Mouse (Mus musculus): ENCODE results near the gene Itgb7. TPM values are rescaled to one million over a fixed set of nuclear protein-coding genes. Genes with fewer than 3 reads are reported as not detected.

The Itgb7 gene
- polyA plus RNA-seq, 1 experiment from 2014 or later, result 3.3 TPM

- peak within 1 kb of the TSS; percentile 100 for H3K27ac ChIP-seq
- H3K9me3 ChIP-seq, result no peaks in the 10 kb centered on the region
- H3K9ac ChIP-seq, result peak within 1 kb of the TSS; percentile 97
- ATAC-seq (ENCODE audit: insufficient number of reproducible peaks, insufficient read depth, low FRiP score, low TSS enrichment, low read depth), result no peak
- H3K36me3 ChIP-seq, result peaks cover 50% of the 10 kb centered on the region
- no peaks in the 10 kb centered on the region for H3K27me3 ChIP-seq
- H3K4me1 ChIP-seq, result peaks cover 39% of the 10 kb centered on the region
- peak within 1 kb of the TSS; percentile 80 for H3K4me2 ChIP-seq
- peak within 1 kb of the TSS; percentile 78 for H3K4me3 ChIP-seq
- 38% methylated on average over 19 of the region's 19 CpGs for WGBS
Measured at GRCm38 (mm10) chr15:102204674-102205505, 26.9 kb downstream of the Itgb7 start, which contains the start of gene Csad. Gene Csad (minus strand): TSS chr15:102204724.

DNA sequence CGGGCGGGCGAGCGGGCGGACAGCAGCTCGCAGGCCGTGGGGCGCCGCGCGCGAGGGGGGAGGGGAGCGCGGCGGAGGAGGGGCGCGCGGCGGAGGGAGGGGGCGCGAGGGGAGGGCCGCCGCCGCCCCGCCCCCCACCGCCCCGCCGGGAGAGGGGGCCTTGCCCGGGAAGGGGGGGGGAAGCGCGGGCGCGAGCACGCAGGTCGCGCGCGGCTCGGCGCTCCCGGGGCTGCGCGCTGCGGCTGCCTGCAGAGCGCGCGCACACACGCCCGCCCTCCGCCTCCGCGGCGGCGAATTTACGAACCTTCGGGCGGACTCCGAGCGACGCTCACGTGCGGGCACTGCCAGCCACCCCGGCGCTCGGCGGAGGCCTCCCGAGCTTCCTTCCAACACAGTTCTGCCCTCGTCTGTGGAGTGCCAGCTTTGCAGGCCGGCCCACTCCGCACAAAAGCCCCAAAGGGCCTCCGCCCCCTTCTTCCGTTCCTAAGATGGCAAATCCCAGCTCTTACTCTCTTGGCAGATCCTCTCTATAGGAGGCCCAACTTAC lies 27.8 kb downstream of the Itgb7 start:
- peaks cover 39% of the 10 kb centered on the region for H3K4me1 ChIP-seq
- ATAC-seq (ENCODE audit: insufficient number of reproducible peaks, insufficient read depth, low FRiP score, low TSS enrichment, low read depth), result peak; percentile 53
- no peaks in the 10 kb centered on the region for H3K27me3 ChIP-seq
- WGBS, result under 1% methylated on average over 20 of the region's 72 CpGs
- H3K9me3 ChIP-seq, result no peaks in the 10 kb centered on the region
- H3K27ac ChIP-seq, result peak overlapping the region; percentile 100
- peak overlapping the region; percentile 97 for H3K9ac ChIP-seq
- peaks cover 48% of the 10 kb centered on the region for H3K36me3 ChIP-seq
- peak overlapping the region; percentile 78 for H3K4me3 ChIP-seq
- H3K4me2 ChIP-seq, result peak overlapping the region; percentile 80

- H3K4me3 ChIP-seq, result peak within 1 kb of the TSS; percentile 78
- H3K4me2 ChIP-seq, result peak within 1 kb of the TSS; percentile 80
- H3K27ac ChIP-seq, result peak within 1 kb of the TSS; percentile 100
- H3K4me1 ChIP-seq, result peaks cover 39% of the 10 kb centered on the region
- ATAC-seq (ENCODE audit: insufficient number of reproducible peaks, insufficient read depth, low FRiP score, low TSS enrichment, low read depth), result peak; percentile 93
- no peaks in the 10 kb centered on the region for H3K27me3 ChIP-seq
- peak within 1 kb of the TSS; percentile 97 for H3K9ac ChIP-seq
- H3K36me3 ChIP-seq, result peaks cover 43% of the 10 kb centered on the region
- WGBS, result under 1% methylated on average over 57 of the region's 68 CpGs
- no peaks in the 10 kb centered on the region for H3K9me3 ChIP-seq
Measured at GRCm38 (mm10) chr15:102202971-102203834, 28.5 kb downstream of the Itgb7 start, which contains the start of gene Zfp740. Gene Zfp740 (plus strand): TSS chr15:102203249.

DNA sequence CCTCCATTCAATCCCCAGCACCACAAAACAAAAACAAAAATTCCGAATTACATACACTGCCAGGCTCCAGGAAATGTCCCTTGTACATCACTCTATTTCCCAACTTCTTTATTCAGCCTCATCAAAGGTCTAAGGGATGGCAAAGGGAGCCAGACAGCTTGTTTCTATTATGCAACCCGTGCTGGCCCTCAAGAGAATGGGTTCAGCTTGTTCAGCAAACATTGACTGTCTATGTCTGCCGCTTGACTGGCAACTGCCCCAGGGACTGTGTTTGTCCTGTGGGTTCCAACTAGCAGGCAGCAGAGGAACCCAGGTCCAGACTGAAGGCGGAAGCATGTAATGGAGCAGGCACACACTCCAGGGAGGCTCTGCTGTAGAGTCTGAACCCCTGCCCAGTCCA lies 32.9 kb downstream of the Itgb7 start:
- H3K9me3 ChIP-seq, result no peaks in the 10 kb centered on the region
- no peak overlapping the region for H3K27ac ChIP-seq
- H3K4me3 ChIP-seq, result no peak overlapping the region
- H3K4me1 ChIP-seq, result peaks cover 10% of the 10 kb centered on the region
- H3K4me2 ChIP-seq, result no peak overlapping the region
- ATAC-seq (ENCODE audit: insufficient number of reproducible peaks, insufficient read depth, low FRiP score, low TSS enrichment, low read depth), result no peak
- 70% methylated on average over 4 of the region's 4 CpGs for WGBS
- no peaks in the 10 kb centered on the region for H3K27me3 ChIP-seq
- peaks cover 26% of the 10 kb centered on the region for H3K36me3 ChIP-seq
- H3K9ac ChIP-seq, result no peak overlapping the region

DNA sequence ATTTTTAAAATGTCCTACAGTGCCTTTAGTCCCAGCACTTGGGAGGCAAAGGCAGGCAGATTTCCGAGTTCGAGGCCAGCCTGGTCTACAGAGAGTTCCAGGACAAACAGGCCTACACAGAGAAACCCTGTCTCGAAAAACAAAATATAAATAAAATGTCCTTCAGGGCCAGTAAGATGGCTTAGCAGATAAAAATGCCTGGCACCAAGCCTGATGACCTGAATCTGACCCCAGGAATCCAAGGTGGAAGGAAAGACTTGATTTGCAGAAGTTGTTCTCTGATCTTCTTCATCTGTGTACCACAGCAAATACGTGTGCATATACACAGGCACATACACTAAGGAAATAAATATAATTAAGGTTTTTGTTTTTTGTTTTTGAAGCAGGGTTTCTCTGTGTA lies 36.4 kb downstream of the Itgb7 start:
- Histone ChIP-seq H3K36me3 (peaks cover 24% of the 10 kb centered on the region), H3K4me1 (peaks cover 11% of the 10 kb centered on the region), H3K9me3 (no peaks in the 10 kb centered on the region), H3K27ac (no peak overlapping the region), H3K4me2 (no peak overlapping the region), H3K4me3 (no peak overlapping the region), H3K9ac (no peak overlapping the region), H3K27me3 (no peaks in the 10 kb centered on the region)
- WGBS, result 77% methylated on average over 4 of the region's 4 CpGs
- no peak for ATAC-seq (ENCODE audit: insufficient number of reproducible peaks, insufficient read depth, low FRiP score, low TSS enrichment, low read depth)

DNA sequence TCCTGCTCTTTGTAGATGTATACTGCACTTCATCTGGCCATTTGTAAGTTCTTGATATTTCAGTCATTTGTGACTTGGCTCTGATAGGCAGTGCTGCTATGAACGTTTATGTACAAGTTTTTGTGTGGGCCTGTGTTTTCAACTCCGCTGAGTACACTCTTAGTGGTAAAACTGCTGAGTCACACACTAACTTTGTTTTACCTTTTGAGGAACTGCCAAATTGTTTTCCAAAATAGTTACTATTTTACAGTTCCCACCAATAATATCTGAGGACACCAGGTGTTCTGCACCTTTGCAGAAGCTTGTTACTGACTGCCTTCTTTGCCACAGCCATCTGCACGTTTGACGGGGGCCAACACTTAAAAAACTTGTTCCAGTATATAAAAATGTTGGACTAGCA lies 37.3 kb downstream of the Itgb7 start:
- no peak overlapping the region for H3K27ac ChIP-seq
- H3K4me1 ChIP-seq, result peaks cover 11% of the 10 kb centered on the region
- H3K4me2 ChIP-seq, result no peak overlapping the region
- no peaks in the 10 kb centered on the region for H3K27me3 ChIP-seq
- H3K36me3 ChIP-seq, result peaks cover 24% of the 10 kb centered on the region
- ATAC-seq (ENCODE audit: insufficient number of reproducible peaks, insufficient read depth, low FRiP score, low TSS enrichment, low read depth), result no peak
- H3K9ac ChIP-seq, result no peak overlapping the region
- 85% methylated on average over 4 of the region's 4 CpGs for WGBS
- no peak overlapping the region for H3K4me3 ChIP-seq
- no peaks in the 10 kb centered on the region for H3K9me3 ChIP-seq

DNA sequence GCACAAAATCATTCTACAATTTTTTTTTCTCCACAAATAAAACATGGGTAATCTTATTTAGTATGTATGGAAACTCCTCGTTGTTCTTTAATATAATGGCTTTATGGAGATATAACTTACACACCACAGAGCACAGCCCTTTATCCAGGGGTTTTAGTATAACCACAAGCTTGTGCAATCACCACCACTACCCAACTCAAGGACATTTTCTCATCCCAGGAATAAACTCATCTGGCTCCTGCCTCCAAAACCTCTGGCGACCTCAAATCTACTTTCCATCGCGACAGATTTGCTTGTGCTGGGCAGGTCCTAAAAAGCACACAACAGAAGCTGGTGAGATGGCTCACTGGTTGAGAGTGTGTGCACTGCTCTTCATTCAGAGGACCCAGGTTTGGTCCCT lies 38.1 kb downstream of the Itgb7 start:
- H3K9me3 ChIP-seq, result no peaks in the 10 kb centered on the region
- 72% methylated on average over 4 of the region's 4 CpGs for WGBS
- no peak overlapping the region for H3K9ac ChIP-seq
- H3K36me3 ChIP-seq, result 0 out of 2 replicates have a peak, but pooled peaks cover 17% of the 10 kb centered on the region
- ATAC-seq (ENCODE audit: insufficient number of reproducible peaks, insufficient read depth, low FRiP score, low TSS enrichment, low read depth), result no peak
- 0 out of 2 replicates have a peak overlapping the region, but pooled peaks have one; percentile 3 for H3K27ac ChIP-seq
- H3K4me2 ChIP-seq, result no peak overlapping the region
- H3K4me1 ChIP-seq, result peaks cover 11% of the 10 kb centered on the region
- no peaks in the 10 kb centered on the region for H3K27me3 ChIP-seq
- no peak overlapping the region for H3K4me3 ChIP-seq

GRCm38 (mm10) chr15:102192820-102193386 lies 38.8 kb downstream of the Itgb7 start:
- 43% methylated on average over 5 of the region's 5 CpGs for WGBS
- Histone ChIP-seq H3K4me3 (no peak overlapping the region), H3K4me2 (no peak overlapping the region), H3K36me3 (peaks cover 22% of the 10 kb centered on the region; the same call in 1 of the 2 replicates), H3K9ac (no peak overlapping the region), H3K27ac (no peak overlapping the region), H3K9me3 (no peaks in the 10 kb centered on the region), H3K27me3 (no peaks in the 10 kb centered on the region), H3K4me1 (peaks cover 11% of the 10 kb centered on the region)
- no peak for ATAC-seq (ENCODE audit: insufficient number of reproducible peaks, insufficient read depth, low FRiP score, low TSS enrichment, low read depth)

DNA sequence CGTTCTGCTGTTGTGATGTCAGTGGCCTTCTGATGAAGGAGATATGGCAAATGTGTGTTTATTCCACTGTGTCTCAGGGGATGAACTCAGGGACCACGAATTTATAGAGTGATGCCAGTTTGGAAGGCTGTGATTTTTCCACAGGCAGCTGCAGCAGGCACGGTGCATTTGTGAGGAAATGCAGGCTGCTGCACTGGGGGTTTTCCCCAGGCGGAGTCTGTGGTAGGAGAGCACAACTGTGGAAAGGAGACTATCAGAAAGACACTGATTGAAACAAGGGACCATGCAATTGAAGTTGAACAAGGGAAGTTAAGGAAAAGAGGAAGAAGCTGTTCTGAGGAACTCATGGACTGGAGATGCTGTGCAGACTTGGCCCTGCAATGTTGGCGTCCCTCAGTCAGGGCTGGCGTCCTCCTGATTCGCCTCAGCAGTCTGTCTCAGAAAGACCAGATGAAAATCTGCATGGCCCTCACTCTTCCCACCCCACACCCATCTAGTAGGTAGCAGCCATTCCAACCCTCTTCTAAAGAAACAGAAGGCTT lies 39.4 kb downstream of the Itgb7 start:
- Histone ChIP-seq H3K36me3 (peaks cover 24% of the 10 kb centered on the region), H3K4me2 (no peak overlapping the region), H3K9ac (no peak overlapping the region), H3K27ac (no peak overlapping the region), H3K9me3 (no peaks in the 10 kb centered on the region), H3K4me3 (no peak overlapping the region), H3K27me3 (no peaks in the 10 kb centered on the region), H3K4me1 (peaks cover 11% of the 10 kb centered on the region)
- no peak for ATAC-seq (ENCODE audit: insufficient number of reproducible peaks, insufficient read depth, low FRiP score, low TSS enrichment, low read depth)
- 67% methylated on average over 7 of the region's 7 CpGs for WGBS

DNA sequence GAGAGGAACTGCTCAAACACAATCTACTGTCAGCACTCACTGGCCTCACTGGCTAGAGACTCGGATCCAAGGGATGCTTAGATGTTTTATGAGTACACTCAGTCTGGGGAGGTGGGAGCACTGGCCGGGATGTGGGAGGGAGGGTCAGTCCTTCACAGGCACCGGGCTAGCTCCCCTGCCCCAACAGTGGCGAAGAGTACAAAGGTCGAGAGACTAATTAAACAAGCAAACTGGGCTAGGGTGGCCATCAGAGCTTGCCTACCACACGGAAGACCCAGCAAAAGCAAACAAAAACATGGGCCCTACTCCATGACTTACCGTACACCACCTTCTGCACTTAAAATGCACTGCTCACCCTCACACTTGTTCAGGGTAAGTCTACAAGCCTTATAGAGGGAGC lies 40.0 kb downstream of the Itgb7 start:
- 76% methylated on average over 7 of the region's 7 CpGs for WGBS
- H3K36me3 ChIP-seq, result peaks cover 29% of the 10 kb centered on the region
- H3K9ac ChIP-seq, result 0 out of 2 replicates have a peak overlapping the region, but pooled peaks have one; percentile 12
- no peaks in the 10 kb centered on the region for H3K27me3 ChIP-seq
- H3K4me2 ChIP-seq, result no peak overlapping the region
- H3K9me3 ChIP-seq, result no peaks in the 10 kb centered on the region
- no peak overlapping the region for H3K4me3 ChIP-seq
- no peak overlapping the region for H3K27ac ChIP-seq
- peaks cover 11% of the 10 kb centered on the region for H3K4me1 ChIP-seq
- no peak for ATAC-seq (ENCODE audit: insufficient number of reproducible peaks, insufficient read depth, low FRiP score, low TSS enrichment, low read depth)

- Histone ChIP-seq H3K4me3 (no peak overlapping the region), H3K27ac (no peak overlapping the region)
Measured at GRCm38 (mm10) chr15:102188883-102189282, 42.9 kb downstream of the Itgb7 start.

More at GRCm38 (mm10) chr15:102188883-102189282, 42.9 kb downstream of the Itgb7 start:
- Histone ChIP-seq H3K9me3 (no peaks in the 10 kb centered on the region), H3K4me1 (peaks cover 9% of the 10 kb centered on the region), H3K36me3 (peaks cover 53% of the 10 kb centered on the region), H3K27me3 (no peaks in the 10 kb centered on the region), H3K4me2 (no peak overlapping the region), H3K9ac (no peak overlapping the region)
- 0 out of 2 replicates have a peak, but pooled peaks have one; percentile 26 for ATAC-seq (ENCODE audit: insufficient number of reproducible peaks, insufficient read depth, low FRiP score, low TSS enrichment, low read depth)
- WGBS, result 61% methylated on average over 6 of the region's 6 CpGs

All from embryonic facial prominence, embryonic 13.5 days (tissue).